Mouse (Mus musculus): ENCODE results near the gene Mast3. TPM values are rescaled to one million over a fixed set of nuclear protein-coding genes. Genes with fewer than 3 reads are reported as not detected.

The Mast3 gene
- polyA plus RNA-seq, 1 experiment from 2014 or later = 15.5 TPM

GRCm38 (mm10) chr8:70758616-70759561 lies 46.0 kb downstream of the Mast3 start:
- Histone ChIP-seq H3K4me3 (ENCODE audit: low read depth, low read length) (no peak overlapping the region), H3K27ac (ENCODE audit: low read depth, low read length) (peak overlapping the region; percentile 65)

GRCm38 (mm10) chr8:70758308-70758615 lies 46.6 kb downstream of the Mast3 start:
- H3K36me3 ChIP-seq (ENCODE audit: control insufficient read depth, insufficient read depth, low read length) = peaks cover 27% of the 10 kb centered on the region

More at GRCm38 (mm10) chr8:70758616-70759561, 46.0 kb downstream of the Mast3 start:
- 69% methylated on average over 18 of the region's 19 CpGs for WGBS
- Histone ChIP-seq H3K9ac (ENCODE audit: low read length) (0 out of 2 replicates have a peak overlapping the region, but pooled peaks have one; percentile 13), H3K9me3 (replicated peaks; ENCODE audit: control insufficient read depth, low read length) (no peaks in the 10 kb centered on the region), H3K36me3 (ENCODE audit: control insufficient read depth, insufficient read depth, low read length) (peaks cover 27% of the 10 kb centered on the region), H3K27me3 (replicated peaks; ENCODE audit: control insufficient read depth, insufficient read depth, low read length) (no peaks in the 10 kb centered on the region), H3K4me1 (ENCODE audit: control insufficient read depth, insufficient read depth, low read length) (peaks cover 24% of the 10 kb centered on the region), H3K4me2 (ENCODE audit: low read length) (0 out of 2 replicates have a peak overlapping the region, but pooled peaks have one; percentile 100)
- ATAC-seq (no peak), DNase-seq (ENCODE audit: low spot score) (no peak)

GRCm38 (mm10) chr8:70757523-70758307 lies 47.1 kb downstream of the Mast3 start:
- 57% methylated on average over 22 of the region's 22 CpGs for WGBS
- Histone ChIP-seq H3K9ac (ENCODE audit: low read length) (0 out of 2 replicates have a peak overlapping the region, but pooled peaks have one; percentile 21), H3K27ac (ENCODE audit: low read depth, low read length) (peak overlapping the region; percentile 70), H3K4me1 (ENCODE audit: control insufficient read depth, insufficient read depth, low read length) (peaks cover 24% of the 10 kb centered on the region), H3K9me3 (replicated peaks; ENCODE audit: control insufficient read depth, low read length) (no peaks in the 10 kb centered on the region), H3K27me3 (replicated peaks; ENCODE audit: control insufficient read depth, insufficient read depth, low read length) (no peaks in the 10 kb centered on the region), H3K4me3 (ENCODE audit: low read depth, low read length) (no peak overlapping the region), H3K4me2 (ENCODE audit: low read length) (peak overlapping the region; percentile 20; the same call in 1 of the 2 replicates), H3K36me3 (ENCODE audit: control insufficient read depth, insufficient read depth, low read length) (peaks cover 27% of the 10 kb centered on the region)
- DNase-seq (ENCODE audit: low spot score) (no peak), ATAC-seq (no peak)

More at GRCm38 (mm10) chr8:70758308-70758615, 46.6 kb downstream of the Mast3 start:
- DNase-seq (ENCODE audit: low spot score) (peak; percentile 72), ATAC-seq (no peak)
- Histone ChIP-seq H3K4me3 (ENCODE audit: low read depth, low read length) (no peak overlapping the region), H3K9ac (ENCODE audit: low read length) (no peak overlapping the region), H3K27me3 (replicated peaks; ENCODE audit: control insufficient read depth, insufficient read depth, low read length) (no peaks in the 10 kb centered on the region), H3K27ac (ENCODE audit: low read depth, low read length) (peak overlapping the region; percentile 70; the same call in 1 of the 2 replicates), H3K4me1 (ENCODE audit: control insufficient read depth, insufficient read depth, low read length) (peaks cover 24% of the 10 kb centered on the region), H3K9me3 (replicated peaks; ENCODE audit: control insufficient read depth, low read length) (no peaks in the 10 kb centered on the region), H3K4me2 (ENCODE audit: low read length) (peak overlapping the region; percentile 20; the same call in 1 of the 2 replicates)
- 70% methylated on average over 7 of the region's 7 CpGs for WGBS

- Histone ChIP-seq H3K9me3 (replicated peaks; ENCODE audit: control insufficient read depth, low read length) (no peaks in the 10 kb centered on the region), H3K36me3 (ENCODE audit: control insufficient read depth, insufficient read depth, low read length) (peaks cover 27% of the 10 kb centered on the region), H3K9ac (ENCODE audit: low read length) (no peak overlapping the region), H3K27ac (ENCODE audit: low read depth, low read length) (0 out of 2 replicates have a peak overlapping the region, but pooled peaks have one; percentile 70), H3K4me3 (ENCODE audit: low read depth, low read length) (no peak overlapping the region), H3K4me1 (ENCODE audit: control insufficient read depth, insufficient read depth, low read length) (peaks cover 24% of the 10 kb centered on the region), H3K4me2 (ENCODE audit: low read length) (no peak overlapping the region), H3K27me3 (replicated peaks; ENCODE audit: control insufficient read depth, insufficient read depth, low read length) (no peaks in the 10 kb centered on the region)
- ATAC-seq (no peak), DNase-seq (ENCODE audit: low spot score) (no peak)
- WGBS = 90% methylated on average over 6 of the region's 6 CpGs
Observed at GRCm38 (mm10) chr8:70756476-70757040, 48.3 kb downstream of the Mast3 start.

GRCm38 (mm10) chr8:70755661-70756475 lies 49.0 kb downstream of the Mast3 start:
- Histone ChIP-seq H3K4me1 (ENCODE audit: control insufficient read depth, insufficient read depth, low read length) (peaks cover 24% of the 10 kb centered on the region), H3K9ac (ENCODE audit: low read length) (peak overlapping the region; percentile 76), H3K4me2 (ENCODE audit: low read length) (peak overlapping the region; percentile 87), H3K9me3 (replicated peaks; ENCODE audit: control insufficient read depth, low read length) (no peaks in the 10 kb centered on the region), H3K27ac (ENCODE audit: low read depth, low read length) (no peak overlapping the region), H3K4me3 (ENCODE audit: low read depth, low read length) (peak overlapping the region; percentile 62), H3K36me3 (ENCODE audit: control insufficient read depth, insufficient read depth, low read length) (peaks cover 27% of the 10 kb centered on the region), H3K27me3 (replicated peaks; ENCODE audit: control insufficient read depth, insufficient read depth, low read length) (no peaks in the 10 kb centered on the region)
- DNase-seq (ENCODE audit: low spot score) (no peak), ATAC-seq (no peak)
- WGBS = 83% methylated on average over 24 of the region's 24 CpGs

DNA sequence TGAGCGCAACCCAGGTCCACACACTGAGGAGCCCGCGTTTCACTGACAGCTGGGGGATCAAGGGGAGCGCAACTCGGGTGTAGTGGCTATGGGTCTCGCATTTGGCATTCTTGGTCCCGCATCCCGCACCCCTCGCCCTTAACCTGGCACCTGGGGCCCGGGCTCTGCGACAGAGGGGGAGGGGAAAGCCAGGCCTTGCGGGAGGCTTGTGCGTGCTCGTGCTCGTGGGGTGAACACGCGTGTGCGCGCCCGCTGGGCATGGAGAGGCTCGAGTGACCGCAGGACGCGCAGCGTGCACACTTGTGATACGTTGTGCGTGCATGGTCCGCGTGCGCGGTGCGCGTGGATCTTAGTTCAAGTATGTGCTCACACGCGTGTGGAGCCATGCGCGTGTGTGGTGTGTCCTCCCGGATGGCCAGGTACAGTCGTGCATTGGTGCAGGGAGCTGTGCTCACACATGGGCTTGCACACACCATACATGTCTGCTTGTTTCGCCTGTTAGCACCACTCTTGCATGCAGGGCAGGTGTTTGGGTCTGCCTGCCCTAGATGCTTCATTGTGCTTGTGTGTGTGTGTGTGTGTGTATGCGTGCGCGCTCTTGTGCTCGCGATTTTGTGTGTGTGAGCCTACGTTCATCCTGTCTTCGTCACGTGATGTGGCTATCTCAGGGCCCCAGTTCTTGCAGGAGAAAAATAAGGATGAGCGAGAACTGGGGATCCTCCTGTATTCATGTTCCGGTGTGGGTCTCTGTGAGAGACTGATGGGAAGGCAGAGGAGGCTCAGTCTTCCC lies 49.8 kb downstream of the Mast3 start:
- H3K27me3 ChIP-seq (replicated peaks; ENCODE audit: control insufficient read depth, insufficient read depth, low read length) = no peaks in the 10 kb centered on the region
- H3K27ac ChIP-seq (ENCODE audit: low read depth, low read length) = peak overlapping the region; percentile 82
- DNase-seq (ENCODE audit: low spot score) = peak; percentile 68
- no peaks in the 10 kb centered on the region for H3K9me3 ChIP-seq (replicated peaks; ENCODE audit: control insufficient read depth, low read length)
- peak; percentile 40 for ATAC-seq
- peak overlapping the region; percentile 87 for H3K4me2 ChIP-seq (ENCODE audit: low read length)
- H3K4me1 ChIP-seq (ENCODE audit: control insufficient read depth, insufficient read depth, low read length) = peaks cover 22% of the 10 kb centered on the region
- WGBS = 15% methylated on average over 48 of the region's 50 CpGs
- peak overlapping the region; percentile 62 for H3K4me3 ChIP-seq (ENCODE audit: low read depth, low read length)
- peaks cover 27% of the 10 kb centered on the region for H3K36me3 ChIP-seq (ENCODE audit: control insufficient read depth, insufficient read depth, low read length)
- H3K9ac ChIP-seq (ENCODE audit: low read length) = peak overlapping the region; percentile 76

DNA sequence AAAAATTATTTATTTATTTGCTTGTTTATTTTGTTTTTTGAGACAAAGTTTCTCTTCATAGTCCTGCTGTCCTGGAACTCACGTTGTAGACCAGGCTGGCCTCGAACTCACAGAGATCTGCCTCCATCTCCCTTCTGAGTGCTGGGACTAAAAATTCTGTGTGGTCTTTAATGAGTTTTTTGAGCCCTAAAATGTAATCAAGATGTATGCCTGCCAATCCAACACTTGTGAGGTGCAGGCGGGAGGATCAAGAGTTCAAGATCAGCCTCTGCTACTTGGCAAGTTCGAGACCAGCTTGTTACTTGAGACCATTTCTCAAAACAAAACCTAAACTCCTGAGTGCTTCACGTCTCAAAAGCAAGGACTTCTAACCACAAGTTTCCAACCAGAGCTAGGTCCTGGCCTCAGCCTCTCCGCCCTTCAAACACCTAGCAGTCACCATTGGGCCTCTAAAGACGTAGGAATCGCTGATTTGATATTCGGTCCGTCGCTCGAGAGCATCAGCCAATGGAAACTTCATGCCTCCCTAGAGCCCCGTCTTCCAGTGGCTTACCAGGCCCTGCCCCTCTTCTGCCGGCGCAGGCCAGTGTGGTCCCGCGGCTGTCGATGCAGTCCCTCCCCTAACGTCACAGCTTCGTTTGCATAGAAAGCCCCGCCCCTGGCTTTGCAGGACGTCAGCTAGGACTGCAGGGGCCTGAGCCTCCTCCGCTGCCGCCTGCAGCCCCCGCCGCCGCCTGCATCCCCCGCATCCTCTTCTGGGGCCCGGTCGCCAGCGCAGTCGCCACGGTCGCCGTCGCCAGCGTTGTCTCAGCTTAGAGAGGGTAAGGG lies 50.6 kb downstream of the Mast3 start, which contains the start of gene Rab3a:
Gene Rab3a (plus strand): TSS at position 637 of the 828 bp plus-strand sequence.
- H3K27ac ChIP-seq (ENCODE audit: low read depth, low read length) = peak within 1 kb of the TSS; percentile 82
- DNase-seq (ENCODE audit: low spot score) (peak; percentile 99), ATAC-seq (peak; percentile 98)
- 8% methylated on average over 37 of the region's 37 CpGs for WGBS
- peaks cover 14% of the 10 kb centered on the region for H3K4me1 ChIP-seq (ENCODE audit: control insufficient read depth, insufficient read depth, low read length)
- H3K9me3 ChIP-seq (replicated peaks; ENCODE audit: control insufficient read depth, low read length) = no peaks in the 10 kb centered on the region
- H3K9ac ChIP-seq (ENCODE audit: low read length) = peak within 1 kb of the TSS; percentile 76
- H3K4me2 ChIP-seq (ENCODE audit: low read length) = peak within 1 kb of the TSS; percentile 87
- H3K27me3 ChIP-seq (replicated peaks; ENCODE audit: control insufficient read depth, insufficient read depth, low read length) = no peaks in the 10 kb centered on the region
- peak within 1 kb of the TSS; percentile 62 for H3K4me3 ChIP-seq (ENCODE audit: low read depth, low read length)
- peaks cover 27% of the 10 kb centered on the region for H3K36me3 ChIP-seq (ENCODE audit: control insufficient read depth, insufficient read depth, low read length)

Data from forebrain, embryonic 14.5 days (tissue).